12 mouse cellular contexts compared by ENCODE assay signal in genomic region chr12:40551317-40551716, GRCm38 (mm10).
"Had no signal": no experiment of that assay in that cellular context is flagged by ENCODE, and none has a peak within 500 bp of the region (broad histone marks: within the 10 kb centered on the region; RNA-seq: fewer than 3 reads in every experiment).

No protein-coding gene starts in this region.

- H3K4me2 ChIP-seq: lung, embryonic 14.5 days; midbrain, embryonic 12.5 days; neural tube, embryonic 12.5 days had no signal

- H3K27ac ChIP-seq: midbrain, embryonic 10.5 days; midbrain, embryonic 12.5 days; neural tube, embryonic 12.5 days had no signal

- H3K27me3 ChIP-seq: midbrain, embryonic 12.5 days; neural tube, embryonic 12.5 days had no signal

- H3K36me3 ChIP-seq: midbrain, embryonic 10.5 days; midbrain, embryonic 12.5 days; neural tube, embryonic 12.5 days had no signal

- H3K4me3 ChIP-seq: midbrain, embryonic 10.5 days; midbrain, embryonic 12.5 days; neural tube, embryonic 12.5 days had no signal

- H3K4me1 ChIP-seq: midbrain, embryonic 12.5 days had no signal

- DNase-seq: lung, adult 18-20 months; lung, embryonic 14.5 days; lung, postnatal 10 days; lung, postnatal 4 days; midbrain, embryonic 14.5 days; right cerebral cortex, postnatal 14 days; thymus, adult 18-20 months; thymus, postnatal 14 days; thymus, postnatal 36 days had no signal

- H3K9me3 ChIP-seq: midbrain, embryonic 10.5 days; midbrain, embryonic 12.5 days; neural tube, embryonic 12.5 days had no signal

- H3K9ac ChIP-seq: lung, embryonic 14.5 days; midbrain, embryonic 12.5 days; neural tube, embryonic 12.5 days had no signal
